Mouse (Mus musculus) MEL (cell line): Measurements from ENCODE around the gene Zfp511. TPM values are rescaled to one million over a fixed set of nuclear protein-coding genes. Genes with fewer than 3 reads are reported as not detected.

Source experiments
- DNase-seq: peaks from one replicate; pipeline ENCODE4 v3.0.0; 2011; ENCODE audit warnings: low read depth, low spot score
- H3K27ac ChIP-seq: 2 replicates; pipeline ENCODE4 v1.5.1; 2012; ENCODE audit warnings: low read depth, mild to moderate bottlenecking, control low read depth, low read length, moderate library complexity; ENCODE audit not compliant: control insufficient read depth
- H3K27me3 ChIP-seq, 2 experiments: fragments of 150-350 bp in 1 of 2; sonication (generic) in 1 of 2; 2 replicates each; pipeline ENCODE4 v1.6.1; 2012; ENCODE audit warnings: low read length in 2 of 2, mild to moderate bottlenecking in 2 of 2, improper control_type of control experiment in 1 of 2, moderate library complexity in 1 of 2; ENCODE audit not compliant: insufficient read depth in 2 of 2, control insufficient read depth in 1 of 2
- H3K36me3 ChIP-seq, 2 experiments: 2 replicates each; pipeline ENCODE4 v1.6.1; 2012 to 2014; ENCODE audit warnings: low read length in 2 of 2, improper control_type of control experiment in 1 of 2, inconsistent platforms in 1 of 2, mild to moderate bottlenecking in 1 of 2; ENCODE audit not compliant: insufficient read depth in 2 of 2, control insufficient read depth in 1 of 2
- H3K4me1 ChIP-seq, 2 experiments: fragments of 150-350 bp in 1 of 2; sonication (generic) in 1 of 2; 2 replicates each; pipeline ENCODE4 v1.6.1; 2012; ENCODE audit warnings: low read length in 2 of 2, improper control_type of control experiment in 1 of 2, mild to moderate bottlenecking in 1 of 2; ENCODE audit not compliant: insufficient read depth in 2 of 2, control insufficient read depth in 1 of 2
- H3K4me3 ChIP-seq, 2 experiments: fragments of 150-350 bp in 1 of 2; sonication (generic) in 1 of 2; 2 replicates each; pipeline ENCODE4 v1.5.1; 2012; ENCODE audit warnings: low read depth in 2 of 2, low read length in 2 of 2, mild to moderate bottlenecking in 2 of 2, moderate library complexity in 2 of 2, control low read depth in 1 of 2, improper control_type of control experiment in 1 of 2; ENCODE audit not compliant: control insufficient read depth in 1 of 2, insufficient read depth in 1 of 2
- H3K79me2 ChIP-seq: 2 replicates; pipeline ENCODE4 v1.6.1; 2012; ENCODE audit warnings: mild to moderate bottlenecking, low read length, moderate library complexity; ENCODE audit not compliant: control insufficient read depth, poor library complexity, insufficient read depth
- H3K9ac ChIP-seq: 2 replicates; pipeline ENCODE4 v1.6.1; 2012; ENCODE audit warnings: low read depth, mild to moderate bottlenecking, control low read depth, low read length, moderate library complexity; ENCODE audit not compliant: control insufficient read depth, poor library complexity, severe bottlenecking
- H3K9me3 ChIP-seq: fragments of 150-350 bp; sonication (generic); replicated peaks from 2 replicates; pipeline ENCODE4 v1.6.1; 2012; ENCODE audit warnings: mild to moderate bottlenecking, low read length, improper control_type of control experiment, moderate library complexity; ENCODE audit not compliant: insufficient read depth
- CHD1 ChIP-seq: IDR thresholded peaks from 2 replicates; pipeline ENCODE4 v1.6.1; 2012; ENCODE audit warnings: low read depth, mild to moderate bottlenecking, inconsistent platforms, low read length, improper control_type of control experiment
- CHD2 ChIP-seq: IDR thresholded peaks from 2 replicates; pipeline ENCODE4 v1.6.1; 2011; ENCODE audit warnings: low read length, improper control_type of control experiment
- E2F4 ChIP-seq: IDR thresholded peaks from 2 replicates; pipeline ENCODE4 v1.6.1; 2011; ENCODE audit warnings: low read depth, low read length, improper control_type of control experiment, borderline replicate concordance
- EP300 ChIP-seq, 2 experiments: IDR thresholded peaks; 2 replicates each; pipeline ENCODE4 v1.6.1; 2011; ENCODE audit warnings: improper control_type of control experiment in 2 of 2, low read length in 2 of 2, low read depth in 1 of 2, mild to moderate bottlenecking in 1 of 2
- GABPA ChIP-seq: IDR thresholded peaks from 2 replicates; pipeline ENCODE4 v1.6.1; 2012; ENCODE audit warnings: low read depth, mild to moderate bottlenecking, inconsistent platforms, low read length, improper control_type of control experiment, moderate library complexity
- GATA1 ChIP-seq: IDR thresholded peaks from 2 replicates; pipeline ENCODE4 v1.6.1; 2011; ENCODE audit warnings: low read depth, low read length, improper control_type of control experiment
- HCFC1 ChIP-seq: IDR thresholded peaks from 2 replicates; pipeline ENCODE4 v1.6.1; 2012; ENCODE audit warnings: low read depth, mild to moderate bottlenecking, inconsistent platforms, low read length, improper control_type of control experiment, moderate library complexity
- JUND ChIP-seq: IDR thresholded peaks from 2 replicates; pipeline ENCODE4 v1.6.1; 2011; ENCODE audit warnings: low read depth, mild to moderate bottlenecking, improper control_type of control experiment, low read length
- MAFK ChIP-seq: IDR thresholded peaks from 2 replicates; pipeline ENCODE4 v1.6.1; 2011; ENCODE audit warnings: low read depth, mild to moderate bottlenecking, low read length, improper control_type of control experiment, borderline replicate concordance
- MAX ChIP-seq: IDR thresholded peaks from 2 replicates; pipeline ENCODE4 v1.6.1; 2011; ENCODE audit warnings: low read length, improper control_type of control experiment
- MAZ ChIP-seq: IDR thresholded peaks from 2 replicates; pipeline ENCODE4 v1.6.1; 2012; ENCODE audit warnings: low read depth, mild to moderate bottlenecking, inconsistent platforms, low read length, improper control_type of control experiment
- MXI1 ChIP-seq: IDR thresholded peaks from 2 replicates; pipeline ENCODE4 v1.6.1; 2011; ENCODE audit warnings: mild to moderate bottlenecking, low read depth, low read length, improper control_type of control experiment
- MYC ChIP-seq: IDR thresholded peaks from 2 replicates; pipeline ENCODE4 v1.6.1; 2011; ENCODE audit warnings: low read depth, mild to moderate bottlenecking, low read length, improper control_type of control experiment, moderate library complexity
- NELFE ChIP-seq: IDR thresholded peaks from 2 replicates; pipeline ENCODE4 v1.6.1; 2011; ENCODE audit warnings: low read depth, low read length, improper control_type of control experiment
- POLR2AphosphoS2 ChIP-seq: IDR thresholded peaks from 2 replicates; pipeline ENCODE4 v1.6.1; 2011; ENCODE audit warnings: low read length, improper control_type of control experiment
- POLR2AphosphoS5 ChIP-seq: IDR thresholded peaks from 2 replicates; pipeline ENCODE4 v1.6.1; 2012; ENCODE audit warnings: low read depth, borderline replicate concordance, mild to moderate bottlenecking, inconsistent platforms, low read length, moderate library complexity, mixed read lengths
- SIN3A ChIP-seq: IDR thresholded peaks from 2 replicates; pipeline ENCODE4 v1.6.1; 2012; ENCODE audit warnings: low read length, improper control_type of control experiment, inconsistent platforms
- SMC3 ChIP-seq: IDR thresholded peaks from 2 replicates; pipeline ENCODE4 v1.6.1; 2011; ENCODE audit warnings: low read depth, low read length, improper control_type of control experiment
- TCF12 ChIP-seq: IDR thresholded peaks from 2 replicates; pipeline ENCODE4 v1.6.1; 2014; ENCODE audit warnings: low read depth, mild to moderate bottlenecking, inconsistent platforms, low read length, improper control_type of control experiment, moderate library complexity
- UBTF ChIP-seq: IDR thresholded peaks from 2 replicates; pipeline ENCODE4 v1.6.1; 2012; ENCODE audit warnings: low read depth, mild to moderate bottlenecking, inconsistent platforms, low read length, improper control_type of control experiment, moderate library complexity, borderline replicate concordance; ENCODE audit not compliant: insufficient read depth
- USF2 ChIP-seq, 2 experiments: IDR thresholded peaks; 2 replicates each; pipeline ENCODE4 v1.6.1; 2011 to 2012; ENCODE audit warnings: improper control_type of control experiment in 2 of 2, low read length in 2 of 2, borderline replicate concordance in 1 of 2, inconsistent platforms in 1 of 2, low read depth in 1 of 2, mild to moderate bottlenecking in 1 of 2; ENCODE audit not compliant: insufficient read depth in 1 of 2
- ZC3H11A ChIP-seq: IDR thresholded peaks from 2 replicates; pipeline ENCODE4 v1.6.1; 2012; ENCODE audit warnings: low read depth, mild to moderate bottlenecking, inconsistent platforms, low read length, improper control_type of control experiment
- ZKSCAN1 ChIP-seq: IDR thresholded peaks from 2 replicates; pipeline ENCODE4 v1.6.1; 2012; ENCODE audit warnings: low read depth, mild to moderate bottlenecking, inconsistent platforms, low read length, improper control_type of control experiment, moderate library complexity
- ZMIZ1 ChIP-seq: IDR thresholded peaks from 2 replicates; pipeline ENCODE4 v1.6.1; 2012; ENCODE audit warnings: low read depth, mild to moderate bottlenecking, inconsistent platforms, low read length, improper control_type of control experiment, moderate library complexity
- ZNF384 ChIP-seq: IDR thresholded peaks from 2 replicates; pipeline ENCODE4 v1.6.1; 2012; ENCODE audit warnings: low read depth, mild to moderate bottlenecking, inconsistent platforms, low read length, improper control_type of control experiment
- polyA plus RNA-seq, 2 experiments: library from polyadenylated mRNA; stranded (reverse) in 1 of 2; unstranded in 1 of 2; fragments of >175 nt in 1 of 2; fragments of >200 nt in 1 of 2; gene quantifications; 2 replicates each; pipeline versions ENCODE4 v1.2.1 to v1.2.4; 2012; ENCODE audit warnings: low replicate concordance in 2 of 2, low read depth in 1 of 2; ENCODE audit not compliant: insufficient read length in 2 of 2, insufficient read depth in 1 of 2, missing spikeins in 1 of 2
- total RNA-seq: library from RNA; depleted of rRNA; stranded (reverse); fragments of 300-350 nt; gene quantifications from 2 replicates; pipeline ENCODE4 v1.2.3, GENCODE M21; 2012

Gene Zfp511
- total and polyA plus RNA-seq, 3 experiments, result 35.6 to 51.5 TPM; not detected in 1

- no peaks in the 10 kb centered on the region for H3K36me3 ChIP-seq
- no peaks in the 10 kb centered on the region; a peak in 1 of 4 replicates for H3K27me3 ChIP-seq
- no peak overlapping the region for H3K4me3 ChIP-seq
- H3K4me1 ChIP-seq, result no peaks in the 10 kb centered on the region
- TF ChIP-seq UBTF, result no peak
- no peak for TF ChIP-seq ZC3H11A
- no peak for TF ChIP-seq ZNF384
- TF ChIP-seq SIN3A, result no peak
- no peak for TF ChIP-seq POLR2AphosphoS2
- no peak for TF ChIP-seq EP300 (IDR thresholded peaks at IDR 0.05; ENCODE audit: low read depth in 1 of 2, low read length in 2 of 2)
- no peak for TF ChIP-seq CHD1
- no peak for TF ChIP-seq MAZ
- no peak for TF ChIP-seq POLR2AphosphoS5
- no peak for TF ChIP-seq ZMIZ1
- TF ChIP-seq E2F4, result no peak
- no peak for TF ChIP-seq MXI1
- TF ChIP-seq GATA1, result no peak
- TF ChIP-seq HCFC1, result no peak
- no peak for TF ChIP-seq MYC
- no peak for TF ChIP-seq ZKSCAN1
- TF ChIP-seq MAFK, result no peak
- no peak for TF ChIP-seq MAX
- TF ChIP-seq SMC3, result no peak
- no peak for DNase-seq
- H3K79me2 ChIP-seq, result no peaks in the 10 kb centered on the region
- H3K9me3 ChIP-seq, result no peaks in the 10 kb centered on the region
- no peak overlapping the region for H3K9ac ChIP-seq
- H3K27ac ChIP-seq, result no peak overlapping the region
These were observed 23.4 kb downstream of the Zfp511 start for GRCm38 (mm10) chr7:140059601-140060000.

- Histone ChIP-seq H3K9ac (no peak overlapping the region), H3K79me2 (no peaks in the 10 kb centered on the region)
These were observed 25.0 kb downstream of the Zfp511 start for GRCm38 (mm10) chr7:140060936-140061831.

More at GRCm38 (mm10) chr7:140060936-140061831, 25.0 kb downstream of the Zfp511 start:
- Histone ChIP-seq H3K27me3 (no peaks in the 10 kb centered on the region; a peak in 1 of 4 replicates), H3K27ac (no peak overlapping the region), H3K4me1 (no peaks in the 10 kb centered on the region), H3K36me3 (no peaks in the 10 kb centered on the region), H3K9me3 (no peaks in the 10 kb centered on the region), H3K4me3 (no peak overlapping the region)
- no peak for DNase-seq
- TF ChIP-seq USF2 (IDR thresholded peaks at IDR 0.05; ENCODE audit: borderline replicate concordance in 1 of 2, insufficient read depth in 1 of 2, low read depth in 1 of 2, low read length in 2 of 2), result no peak
- no peak for TF ChIP-seq MAZ
- TF ChIP-seq CHD2, result no peak
- TF ChIP-seq NELFE, result no peak
- TF ChIP-seq JUND, result no peak
- TF ChIP-seq POLR2AphosphoS5, result no peak
- no peak for TF ChIP-seq TCF12
- TF ChIP-seq EP300 (IDR thresholded peaks at IDR 0.05; ENCODE audit: low read depth in 1 of 2, low read length in 2 of 2), result no peak
- no peak for TF ChIP-seq GABPA
- no peak for TF ChIP-seq CHD1
- no peak for TF ChIP-seq HCFC1
